Mouse (Mus musculus) stomach, embryonic 16.5 days (tissue): ENCODE results near the gene Vmn2r63. TPM values are rescaled to one million over a fixed set of nuclear protein-coding genes. Genes with fewer than 3 reads are reported as not detected.
"Not testable (repeated sequence)": the region's sequence is repeated elsewhere in the genome, so short reads cannot be mapped to it uniquely, and the experiment has no call there.

ENCODE experiments used
- ATAC-seq: fragments of 200-750 bp; cut with Nextera tagmentation; 2 replicates; pipeline ENCODE4 v1.8.0; 2017; ENCODE audit warnings: moderate number of reproducible peaks, moderate TSS enrichment; ENCODE audit not compliant: insufficient read depth, low FRiP score
- H3K27ac ChIP-seq: fragments of 300-500 bp; sonication (generic); 2 replicates; pipeline ENCODE4 v1.5.1; 2014; ENCODE audit warnings: low read length
- H3K27me3 ChIP-seq: fragments of 300-500 bp; sonication (generic); 2 replicates; pipeline ENCODE4 v1.6.1; 2014; ENCODE audit warnings: low read length, control low read depth, mixed read lengths; ENCODE audit not compliant: control insufficient read depth, insufficient read depth
- H3K36me3 ChIP-seq: fragments of 300-500 bp; sonication (generic); 2 replicates; pipeline ENCODE4 v1.6.1; 2014; ENCODE audit warnings: low read length; ENCODE audit not compliant: control insufficient read depth, insufficient read depth
- H3K4me1 ChIP-seq: fragments of 300-500 bp; sonication (generic); 2 replicates; pipeline ENCODE4 v1.6.1; 2014; ENCODE audit warnings: low read length, control low read depth, mixed read lengths; ENCODE audit not compliant: control insufficient read depth, insufficient read depth
- H3K4me2 ChIP-seq: fragments of 300-500 bp; sonication (generic); 2 replicates; pipeline ENCODE4 v1.6.1; 2014; ENCODE audit warnings: low read depth, low read length, mixed read lengths
- H3K4me3 ChIP-seq: fragments of 300-500 bp; sonication (generic); replicated peaks from 2 replicates; pipeline ENCODE4 v1.5.1; 2014; ENCODE audit warnings: mild to moderate bottlenecking, low read length
- H3K9ac ChIP-seq: fragments of 300-500 bp; sonication (generic); 2 replicates; pipeline ENCODE4 v1.6.1; 2014; ENCODE audit warnings: low read length
- H3K9me3 ChIP-seq: fragments of 300-500 bp; sonication (generic); replicated peaks from 2 replicates; pipeline ENCODE4 v1.6.1; 2016; ENCODE audit warnings: low read length, control low read depth; ENCODE audit not compliant: control insufficient read depth
- WGBS: fragments of 180-500 bp; shearing (Covaris S2); extraction: QIAGEN DNeasy Blood & Tissue Kit; methylation state at CpG from one replicate; pipeline ENCODE4 v1.1.7; 2014; 5-methylcytosine and 5-hydroxymethylcytosine counted together
- microRNA-seq: library from miRNA; unstranded; fragments of <30 nt; microRNA quantifications from one replicate; pipeline ENCODE4, GENCODE M21; 2016
- polyA plus RNA-seq: library from polyadenylated mRNA; unstranded; fragments of >200 nt; fragmentation: Nextera tagmentation; extraction: Ambion mirVana; gene quantifications from 2 replicates; pipeline ENCODE4 v1.2.1, GENCODE M21; 2015

Vmn2r63 gene
- not detected in 2 replicates for polyA plus RNA-seq

- H3K4me2 ChIP-seq, H3K27me3 ChIP-seq, H3K9ac ChIP-seq, H3K4me3 ChIP-seq, ATAC-seq, H3K36me3 ChIP-seq, H3K27ac ChIP-seq, H3K4me1 ChIP-seq, H3K9me3 ChIP-seq: not testable (repeated sequence)
Measured at GRCm38 (mm10) chr7:42933722-42934121, at the start of gene Vmn2r63. Gene Vmn2r63 (minus strand): TSS chr7:42933822.

GRCm38 (mm10) chr7:42980739-42981138 lies 47.1 kb upstream of the Vmn2r63 start:
- no peaks in the 10 kb centered on the region for H3K36me3 ChIP-seq
- no peaks in the 10 kb centered on the region for H3K27me3 ChIP-seq
- no peak overlapping the region for H3K4me2 ChIP-seq
- H3K9me3 ChIP-seq: peaks cover 20% of the 10 kb centered on the region; the same call in 1 of the 2 replicates
- 85% methylated on average over 10 of the region's 10 CpGs for WGBS
- no peak overlapping the region for H3K9ac ChIP-seq
- no peak for ATAC-seq
- H3K4me3 ChIP-seq: no peak overlapping the region
- no peak overlapping the region for H3K27ac ChIP-seq
- H3K4me1 ChIP-seq: no peaks in the 10 kb centered on the region

GRCm38 (mm10) chr7:42980098-42980497 lies 46.5 kb upstream of the Vmn2r63 start:
- WGBS: 73% methylated on average over 11 of the region's 11 CpGs

GRCm38 (mm10) chr7:42965246-42965645 lies 31.6 kb upstream of the Vmn2r63 start:
- Histone ChIP-seq H3K4me2 (no peak overlapping the region), H3K9me3 (peaks cover 13% of the 10 kb centered on the region; the same call in 1 of the 2 replicates), H3K27ac (no peak overlapping the region), H3K9ac (no peak overlapping the region), H3K36me3 (no peaks in the 10 kb centered on the region), H3K4me1 (no peaks in the 10 kb centered on the region), H3K27me3 (no peaks in the 10 kb centered on the region), H3K4me3 (no peak overlapping the region)
- no peak for ATAC-seq
- 64% methylated on average over 9 of the region's 9 CpGs for WGBS

More at GRCm38 (mm10) chr7:42980098-42980497, 46.5 kb upstream of the Vmn2r63 start:
- no peaks in the 10 kb centered on the region for H3K36me3 ChIP-seq
- H3K4me3 ChIP-seq: no peak overlapping the region
- peaks cover 20% of the 10 kb centered on the region; the same call in 1 of the 2 replicates for H3K9me3 ChIP-seq
- no peaks in the 10 kb centered on the region for H3K27me3 ChIP-seq
- H3K4me1 ChIP-seq: no peaks in the 10 kb centered on the region
- H3K9ac ChIP-seq: no peak overlapping the region
- H3K4me2 ChIP-seq: no peak overlapping the region
- no peak for ATAC-seq
- no peak overlapping the region for H3K27ac ChIP-seq

- H3K4me3 ChIP-seq, H3K36me3 ChIP-seq, H3K4me1 ChIP-seq, H3K4me2 ChIP-seq, H3K9ac ChIP-seq, H3K27ac ChIP-seq, H3K9me3 ChIP-seq, ATAC-seq, H3K27me3 ChIP-seq: not testable (repeated sequence)
- WGBS: 81% methylated on average over 2 of the region's 2 CpGs
Measured at GRCm38 (mm10) chr7:42898067-42898466, 35.6 kb downstream of the Vmn2r63 start.

- no peak overlapping the region for H3K4me2 ChIP-seq
- H3K9ac ChIP-seq: no peak overlapping the region
- no peak overlapping the region for H3K27ac ChIP-seq
- no peak; the same call in 1 of the 2 replicates for ATAC-seq
- H3K4me3 ChIP-seq: no peak overlapping the region
- no peaks in the 10 kb centered on the region for H3K9me3 ChIP-seq
- H3K36me3 ChIP-seq: no peaks in the 10 kb centered on the region
- no peaks in the 10 kb centered on the region for H3K27me3 ChIP-seq
- 42% methylated on average over 23 of the region's 23 CpGs for WGBS
- H3K4me1 ChIP-seq: no peaks in the 10 kb centered on the region
Measured at GRCm38 (mm10) chr7:42878090-42878489, 55.5 kb downstream of the Vmn2r63 start.

- not testable (repeated sequence) for H3K4me2 ChIP-seq, H3K9ac ChIP-seq, ATAC-seq, H3K9me3 ChIP-seq, H3K27ac ChIP-seq, H3K27me3 ChIP-seq, H3K4me3 ChIP-seq, H3K36me3 ChIP-seq, H3K4me1 ChIP-seq
- WGBS: 77% methylated on average over 8 of the region's 8 CpGs
Measured at GRCm38 (mm10) chr7:42866801-42867458, 66.7 kb downstream of the Vmn2r63 start, which contains the start of gene Gm2381. Gene Gm2381 (minus strand): TSS chr7:42867234.

Small RNAs within 50 kb of the gene (microRNA-seq; reads per million reads assigned to microRNA genes)
- gene Gm23256: not detected

Other genes with a start within 250 kb of the Vmn2r63 start
- gene Zfp975, start 241.1 kb downstream of the Vmn2r63 start, polyA plus RNA-seq: 7.8 and 8.1 TPM in 2 replicates
- not detected in 2 replicates for gene Gm17067, start 206.8 kb downstream of the Vmn2r63 start, polyA plus RNA-seq
- gene Vmn2r62, start 140.3 kb downstream of the Vmn2r63 start, polyA plus RNA-seq: not detected in 2 replicates
- gene Gm2381, start 66.6 kb downstream of the Vmn2r63 start, polyA plus RNA-seq: not detected in 2 replicates
- not detected in 2 replicates for gene Gm9268, start 84.9 kb upstream of the Vmn2r63 start, polyA plus RNA-seq
- gene Zfp936, start 180.4 kb upstream of the Vmn2r63 start, polyA plus RNA-seq: not detected in 2 replicates